Mouse (Mus musculus) induced T-regulatory cell, adult 2 months (primary cell): ENCODE measurements around the gene Ptcd1.
"Not testable (repeated sequence)": the region's sequence is repeated elsewhere in the genome, so short reads cannot be mapped to it uniquely, and the experiment has no call there.

Experiments used
- DNase-seq: peaks from one replicate; pipeline ENCODE4 v3.0.0-alpha.2; 2012; ENCODE audit warnings: low read depth

Ptcd1 gene

DNA sequence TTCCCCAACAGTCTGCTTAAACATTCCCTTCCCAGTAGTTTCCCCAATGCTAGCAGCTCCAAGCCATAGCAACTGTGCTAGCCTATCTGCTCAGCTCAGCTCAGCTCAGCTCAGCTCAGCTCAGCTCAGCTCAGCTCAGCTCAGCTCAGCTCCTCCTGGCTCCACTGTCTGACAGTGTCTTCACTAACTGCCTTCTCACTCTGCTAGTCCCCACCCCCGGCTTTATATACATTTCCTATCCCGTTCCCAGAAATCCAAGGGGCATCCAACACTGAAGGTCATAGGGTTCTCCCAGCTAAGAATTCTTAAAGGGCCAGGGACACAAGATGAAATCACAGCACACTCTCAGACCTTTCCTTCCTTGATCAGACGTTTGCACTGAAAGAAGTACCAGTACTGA is 2.2 kb downstream of the Ptcd1 start:
- no peak for DNase-seq

DNA sequence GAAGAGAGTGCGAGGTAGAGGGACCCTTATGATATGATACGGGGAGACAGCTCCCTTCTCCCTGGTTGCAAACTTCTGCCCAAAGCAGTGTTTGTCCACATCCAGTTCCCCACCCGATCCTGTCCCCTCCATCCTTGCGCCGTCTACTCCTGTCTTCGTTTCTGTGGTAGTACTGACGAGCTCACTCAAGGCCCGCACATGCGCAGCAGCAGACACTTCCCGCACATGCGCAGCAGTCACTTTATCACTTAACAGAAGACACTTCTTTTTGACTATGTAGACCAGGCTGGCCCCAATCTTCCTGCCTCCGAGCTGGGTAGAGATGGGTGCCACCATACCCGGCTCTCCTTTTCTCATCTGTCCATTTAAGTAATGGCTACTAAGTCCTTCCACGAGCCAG is 5.5 kb downstream of the Ptcd1 start:
- no peak for DNase-seq

DNA sequence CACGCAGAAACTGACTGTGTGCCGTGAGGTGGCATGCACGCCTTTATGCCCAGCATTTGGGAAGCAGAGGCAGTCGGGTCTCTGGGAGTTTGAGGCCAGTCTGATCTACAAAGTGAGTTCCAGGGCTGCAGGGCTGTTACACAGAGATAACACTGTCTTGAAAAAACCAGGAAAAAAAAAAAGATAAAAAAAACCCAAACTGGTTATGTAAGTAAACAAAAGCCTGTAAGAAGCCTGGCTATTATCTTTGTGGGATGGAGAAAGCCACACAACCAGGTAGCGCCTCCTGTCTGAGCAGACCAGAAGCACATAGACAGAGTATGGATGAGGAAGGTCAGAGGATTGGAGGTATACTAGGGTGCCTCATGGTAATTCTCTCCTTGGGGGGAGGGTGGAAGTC is 14.2 kb downstream of the Ptcd1 start:
- DNase-seq, result no peak

DNA sequence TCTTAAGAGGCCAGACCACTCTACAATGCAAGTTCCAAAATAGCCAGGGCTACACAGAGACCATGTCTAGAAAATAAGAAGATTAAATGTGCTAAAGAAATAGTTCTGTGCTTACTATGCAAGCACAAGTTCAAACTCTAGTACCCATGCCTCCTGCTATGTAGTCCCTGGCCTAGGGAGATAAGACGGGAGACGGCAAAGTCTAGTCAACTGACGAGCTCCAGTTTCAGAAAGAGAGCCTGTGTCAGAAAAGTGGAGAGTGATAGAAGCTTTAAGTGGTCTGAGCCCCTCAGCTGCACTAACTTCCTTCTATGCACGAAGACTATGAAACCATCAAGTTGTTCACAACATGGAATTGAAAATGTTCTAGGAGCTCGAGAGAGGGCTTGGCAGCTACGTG is 17.6 kb downstream of the Ptcd1 start:
- no peak for DNase-seq

DNA sequence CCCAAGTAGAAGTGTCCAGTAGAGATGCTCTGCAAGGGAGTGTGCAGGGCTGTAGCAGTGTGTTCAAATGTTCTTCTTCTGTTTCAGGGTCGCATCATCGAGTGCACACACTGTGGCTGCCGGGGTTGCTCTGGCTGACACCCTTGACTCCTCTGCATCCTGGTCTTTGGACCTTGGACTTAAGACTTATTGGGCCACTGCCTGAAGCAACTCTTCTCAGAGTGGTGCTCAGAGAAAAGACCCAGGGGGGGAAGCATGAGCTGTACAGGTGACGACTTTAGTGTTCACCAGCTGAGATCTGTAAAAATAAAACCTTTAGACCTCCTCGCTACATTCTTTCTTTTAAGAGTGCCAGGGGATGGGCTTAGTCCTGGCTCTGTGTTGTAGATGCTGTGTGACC is 19.2 kb downstream of the Ptcd1 start:
- DNase-seq, result no peak

DNA sequence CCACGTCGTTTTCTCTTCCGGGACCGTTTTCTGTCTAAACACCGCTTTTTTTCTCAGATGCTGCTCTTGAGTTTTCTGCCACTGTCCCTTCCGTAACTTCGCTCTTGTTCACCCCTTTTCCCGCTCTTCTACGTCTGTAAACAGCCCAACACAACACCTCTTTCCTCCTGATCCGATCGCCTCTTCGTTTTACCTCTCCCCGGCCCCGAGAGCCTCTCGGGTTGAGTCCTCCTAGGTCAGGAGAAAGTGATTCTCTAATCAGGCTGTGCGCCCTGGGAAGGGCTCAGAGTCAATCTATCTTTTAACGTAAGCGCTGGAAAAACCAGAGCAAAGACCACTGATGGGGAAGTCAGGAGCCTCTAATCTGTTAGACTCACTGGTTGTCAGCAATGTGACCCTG is 26.3 kb downstream of the Ptcd1 start:
- no peak for DNase-seq

DNA sequence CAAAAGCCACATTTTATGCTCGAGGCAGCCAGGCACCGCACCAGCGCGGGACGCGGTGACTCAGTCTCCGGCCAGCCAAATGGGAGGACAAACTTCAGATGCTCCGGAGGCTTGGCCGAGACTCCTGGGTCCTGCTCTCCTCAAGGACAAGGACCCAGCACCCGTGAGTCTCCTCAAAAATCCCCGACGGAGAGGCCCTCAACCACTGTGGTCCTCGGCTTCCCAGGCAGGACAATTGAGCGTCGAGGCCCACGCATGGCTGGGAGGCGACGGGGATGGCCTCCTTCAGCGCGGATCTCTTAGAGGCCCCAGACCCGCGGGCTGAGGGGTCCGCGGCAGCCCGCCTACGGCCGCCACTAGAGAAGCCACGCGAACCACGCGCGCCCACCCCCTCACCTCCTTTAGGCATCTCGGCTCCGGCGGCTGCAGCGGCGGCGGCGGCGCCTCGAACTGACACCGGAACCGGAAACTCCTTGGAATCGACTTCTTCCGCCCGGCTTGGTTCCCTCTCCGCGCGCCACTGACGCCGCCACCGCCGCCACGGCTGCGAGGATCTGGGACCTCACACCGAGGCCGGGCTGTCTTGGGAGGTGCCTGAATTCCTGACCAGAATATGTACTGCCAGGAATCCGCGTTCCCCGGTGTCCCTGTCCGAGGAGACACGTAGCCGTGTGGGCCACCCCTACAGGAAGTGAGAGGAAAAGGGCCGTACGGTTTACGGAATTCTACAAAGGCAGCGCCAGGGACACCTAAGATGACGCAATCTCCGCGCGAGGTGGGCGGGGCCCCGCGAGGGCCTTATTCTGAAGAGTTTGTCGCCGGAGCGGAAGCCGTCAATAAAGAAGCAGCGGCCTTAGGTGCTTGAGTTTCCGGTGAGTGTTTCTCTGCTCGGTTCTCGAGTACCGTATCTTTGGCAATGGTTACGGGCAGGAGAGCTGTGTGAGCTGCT is 27.1 kb downstream of the Ptcd1 start, which contains the start of the genes Pdap1 and Bud31:
TSS of gene Pdap1 (minus strand) at position 668 of the 949 bp plus-strand sequence.
TSS of gene Bud31 (plus strand) at position 792 of the 949 bp plus-strand sequence.
- DNase-seq, result peak; percentile 98

DNA sequence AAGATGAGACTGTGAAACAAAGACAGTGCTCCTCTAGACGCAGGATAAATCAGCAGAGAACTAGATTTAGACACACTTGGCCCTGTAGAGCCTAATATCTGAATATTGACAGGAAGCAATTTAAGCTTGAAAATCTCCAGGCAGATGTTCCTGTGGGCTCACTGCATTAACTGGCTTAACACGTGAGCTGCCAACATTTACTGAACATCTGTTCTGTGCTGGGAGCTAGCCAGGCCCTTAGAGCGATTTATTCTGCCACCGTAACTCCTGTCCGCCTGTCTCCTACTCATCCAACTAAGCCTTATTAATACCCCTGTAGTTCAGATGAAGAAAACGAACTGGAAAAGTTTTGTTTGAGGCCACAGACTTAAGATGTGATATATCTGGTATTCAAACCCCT is 28.1 kb downstream of the Ptcd1 start:
- no peak for DNase-seq

DNA sequence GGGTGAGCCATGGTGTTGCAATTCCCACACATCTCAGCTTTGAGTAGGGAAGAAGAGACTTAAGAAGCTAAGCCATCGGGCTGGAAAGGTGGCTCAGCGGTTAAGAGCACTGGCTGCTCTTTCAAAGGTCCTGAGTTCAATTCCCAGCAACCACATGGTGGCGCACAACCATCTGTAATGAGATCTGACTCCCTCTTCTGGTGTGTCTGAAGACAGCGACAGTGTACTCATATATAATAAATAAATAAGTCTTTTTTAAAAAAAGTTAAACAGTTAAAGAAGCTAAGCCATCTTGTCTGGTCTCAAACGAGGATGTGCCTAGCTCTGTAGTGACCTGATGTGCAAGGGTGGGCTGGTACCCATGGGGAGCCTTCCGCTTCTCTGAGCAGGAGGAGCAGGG is 33.6 kb downstream of the Ptcd1 start:
- not testable (repeated sequence) for DNase-seq

DNA sequence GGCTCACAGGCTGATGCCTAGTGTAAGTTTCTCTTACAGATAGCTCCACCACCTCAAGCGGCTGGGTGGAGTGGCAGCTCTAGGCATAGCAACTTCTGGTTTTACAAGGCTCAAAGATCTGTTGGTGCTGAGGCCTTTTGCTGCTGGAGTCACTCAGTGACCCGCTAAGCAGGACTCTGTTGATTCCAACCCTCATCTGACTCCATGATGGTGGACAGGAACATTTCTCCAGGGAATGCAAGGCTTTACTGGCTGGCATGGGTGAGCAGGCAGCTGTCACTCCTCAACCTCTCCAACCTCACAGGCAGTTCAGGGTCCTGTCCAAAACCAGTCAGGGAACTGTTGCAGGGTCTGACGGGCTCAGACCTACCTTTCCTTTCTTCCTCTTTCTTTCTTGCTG is 35.9 kb downstream of the Ptcd1 start:
- DNase-seq, result no peak

DNA sequence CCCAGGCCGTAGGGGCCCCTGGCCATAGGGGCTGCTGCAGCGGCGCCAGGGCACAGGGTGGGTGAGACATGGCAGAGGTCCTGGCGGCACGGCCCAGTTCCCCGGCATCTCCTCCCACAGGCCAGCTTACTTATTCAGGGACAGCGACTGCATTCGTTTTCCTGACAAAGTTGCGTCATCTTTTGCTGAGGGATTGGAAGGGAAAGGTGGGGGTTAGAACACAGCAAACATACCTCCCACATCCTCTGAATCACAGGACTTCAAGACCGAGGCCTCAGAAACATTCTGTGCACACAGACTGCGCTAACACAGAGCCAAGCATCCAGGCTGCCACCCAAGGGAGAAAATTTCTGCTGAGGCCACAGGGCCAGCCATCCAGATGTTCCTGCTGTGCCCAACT is 36.7 kb downstream of the Ptcd1 start:
- DNase-seq, result no peak

DNA sequence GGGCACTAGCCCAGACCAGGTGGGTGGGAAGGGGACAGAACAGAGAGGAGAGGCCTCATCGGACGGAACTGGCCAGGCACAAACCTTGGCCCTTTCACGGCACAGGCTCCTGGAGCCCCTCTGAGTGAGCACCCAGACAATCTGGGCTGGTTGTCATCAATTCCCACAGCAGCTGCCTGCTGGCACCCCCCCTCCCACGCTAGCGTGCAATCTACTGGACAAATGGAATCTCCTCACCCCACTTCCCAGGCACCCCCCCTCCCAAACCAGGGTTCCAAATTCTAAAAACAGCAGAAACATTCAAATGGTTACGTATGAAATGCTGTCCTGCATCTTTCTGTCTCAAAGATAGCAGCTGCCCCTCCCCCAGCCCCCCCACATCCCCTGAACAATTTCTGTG is 37.1 kb downstream of the Ptcd1 start:
- DNase-seq, result not testable (repeated sequence)

DNA sequence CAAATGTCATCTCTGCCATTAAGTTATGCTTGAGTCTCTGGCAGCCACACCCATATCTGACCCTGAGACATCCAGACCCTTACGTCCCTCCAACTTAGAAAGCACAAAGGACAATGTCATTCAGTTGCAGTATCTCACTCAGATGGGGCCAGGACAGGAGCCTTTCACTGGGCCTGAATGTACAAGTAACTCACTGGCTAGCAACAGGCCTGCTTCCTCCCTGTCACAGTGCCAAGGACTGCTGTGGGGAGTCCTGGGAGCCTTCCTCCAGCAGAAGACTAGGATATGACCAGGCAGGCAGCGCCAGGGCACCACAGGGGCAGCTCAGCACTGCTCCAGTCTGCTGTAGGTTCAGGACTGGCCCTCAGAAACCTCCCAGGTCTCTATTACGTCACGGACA is 37.8 kb downstream of the Ptcd1 start:
- no peak for DNase-seq

DNA sequence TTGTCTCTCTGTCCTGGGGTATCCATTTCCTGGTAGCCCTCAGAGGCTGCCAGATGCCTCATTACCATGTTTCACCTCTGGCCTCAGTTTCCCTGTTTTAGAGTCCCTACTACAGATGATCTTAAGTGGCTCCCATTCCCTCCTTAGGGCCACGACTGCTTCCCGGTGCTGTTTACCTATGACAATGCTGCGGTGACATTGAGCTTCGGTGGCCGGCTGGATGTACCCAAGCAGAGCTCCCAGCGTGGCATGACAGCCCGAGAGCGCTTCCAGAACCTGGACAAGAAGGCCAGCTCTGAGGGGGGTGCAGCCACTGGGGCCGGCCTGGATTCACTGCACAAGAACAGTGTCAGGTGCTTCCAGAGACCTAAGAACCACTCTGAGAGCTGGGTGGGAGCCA is 40.3 kb downstream of the Ptcd1 start:
- DNase-seq, result no peak

DNA sequence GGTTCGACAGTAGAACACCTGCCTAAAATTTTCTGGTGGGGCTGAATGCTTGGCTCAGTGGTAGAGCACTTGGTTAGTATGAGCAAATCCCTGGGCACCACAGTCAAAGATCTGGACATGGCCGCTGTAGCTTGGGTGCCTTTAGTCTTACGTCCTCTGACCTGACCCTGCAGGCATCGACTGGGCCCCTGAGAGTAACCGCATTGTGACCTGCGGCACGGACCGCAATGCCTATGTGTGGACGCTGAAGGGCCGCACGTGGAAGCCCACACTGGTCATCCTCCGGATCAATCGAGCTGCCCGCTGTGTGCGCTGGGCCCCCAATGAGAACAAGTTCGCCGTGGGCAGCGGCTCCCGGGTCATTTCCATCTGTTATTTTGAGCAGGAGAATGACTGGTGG is 43.5 kb downstream of the Ptcd1 start:
- DNase-seq, result no peak

DNA sequence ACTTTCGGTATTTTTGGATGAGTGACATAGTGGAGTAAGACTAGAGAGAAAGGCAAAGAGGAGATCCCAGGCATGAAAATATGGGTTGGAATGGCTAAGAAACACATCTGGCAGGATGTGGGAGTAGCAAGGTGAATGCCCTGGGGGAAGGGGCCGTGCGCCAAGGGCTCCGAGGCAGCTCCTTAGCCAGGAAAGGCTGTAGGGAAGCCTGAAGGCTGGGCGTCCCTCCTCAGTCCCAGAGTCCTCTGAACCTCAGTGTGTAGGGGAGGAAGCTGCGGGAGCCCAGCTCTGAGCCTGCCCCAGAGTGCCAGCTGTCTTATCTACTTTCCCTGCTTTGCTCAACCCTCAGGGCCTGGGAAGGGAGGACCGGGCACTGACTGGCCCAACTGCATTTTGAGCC is 46.0 kb downstream of the Ptcd1 start:
- no peak for DNase-seq

DNA sequence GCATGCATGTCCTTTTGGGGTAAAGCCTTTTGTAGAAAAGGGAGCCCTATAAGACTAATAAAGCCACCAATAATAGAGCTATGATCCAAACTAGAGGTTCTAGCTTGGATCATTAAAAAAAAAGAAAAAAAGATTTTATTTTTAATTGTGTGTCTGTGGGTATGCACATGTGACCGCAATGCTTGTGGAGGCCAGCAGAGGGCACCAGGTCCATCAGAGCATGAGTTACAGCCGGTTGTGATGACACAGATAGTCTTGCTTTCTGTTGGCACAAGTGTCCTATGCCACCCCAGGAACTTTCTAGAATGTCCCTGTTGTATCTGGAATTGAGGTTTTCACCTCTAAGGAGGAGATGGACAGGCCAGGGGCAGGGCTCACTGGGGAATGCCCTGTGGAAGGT is 47.5 kb downstream of the Ptcd1 start:
- DNase-seq, result peak; percentile 68

DNA sequence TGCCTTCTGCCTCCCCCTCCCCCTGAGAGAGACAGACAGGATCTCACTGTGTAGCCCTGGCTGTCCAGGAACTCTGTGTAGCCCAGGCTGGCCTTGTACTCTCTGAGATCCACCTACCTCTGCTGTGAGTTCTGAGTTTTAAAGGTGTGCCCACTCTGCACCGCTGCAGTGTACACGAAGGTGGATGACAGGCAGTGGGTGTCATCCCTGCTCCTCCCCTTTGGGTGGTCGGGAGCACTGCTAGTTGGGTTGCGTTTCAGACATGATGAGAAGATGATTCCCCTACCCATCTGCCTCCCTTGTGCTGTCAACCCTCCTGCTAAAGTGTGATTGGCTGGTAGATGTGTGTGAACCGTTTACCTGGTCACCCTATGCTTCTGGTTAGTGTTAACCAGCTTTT is 48.4 kb downstream of the Ptcd1 start:
- DNase-seq, result no peak

DNA sequence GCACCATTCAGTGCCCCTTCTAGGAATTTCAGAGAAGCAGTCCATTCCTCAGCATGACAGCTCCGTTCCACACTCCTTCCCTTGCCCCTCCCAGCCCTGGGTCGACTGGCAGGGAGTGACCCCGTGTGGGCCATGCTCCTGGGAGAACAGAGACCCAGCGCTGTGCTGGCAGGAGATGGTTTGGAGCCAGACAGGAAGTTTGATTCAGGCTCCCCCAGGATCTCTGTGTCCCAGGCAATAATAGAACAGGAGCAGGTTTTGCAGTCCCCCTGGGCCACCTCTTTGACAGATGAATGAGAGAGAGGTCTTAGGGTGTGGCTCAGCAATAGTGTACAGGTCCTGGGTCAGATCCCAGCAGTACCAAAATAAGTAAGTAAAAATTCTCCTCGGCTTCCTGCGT is 48.9 kb downstream of the Ptcd1 start:
- no peak for DNase-seq

DNA sequence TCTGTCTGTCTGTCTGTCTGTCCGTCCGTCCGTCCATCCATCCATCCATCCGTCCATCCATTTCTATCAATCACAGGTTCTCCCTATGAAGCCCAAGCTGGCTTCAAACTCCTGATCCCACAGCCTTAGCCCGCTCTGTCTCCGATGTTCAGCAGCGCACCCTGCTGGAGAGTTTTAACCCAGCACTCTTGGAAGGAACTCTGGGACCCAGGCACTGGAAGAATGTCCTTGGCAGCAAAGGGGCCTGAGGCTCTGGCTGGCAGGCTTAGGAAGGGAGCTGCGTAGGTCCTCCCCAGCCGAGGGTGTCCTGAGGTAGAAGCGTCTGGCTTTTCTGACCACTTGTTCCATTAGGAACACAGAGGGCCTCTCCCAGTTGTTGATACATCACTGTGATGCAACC is 50.0 kb downstream of the Ptcd1 start:
- DNase-seq, result peak; percentile 82

DNA sequence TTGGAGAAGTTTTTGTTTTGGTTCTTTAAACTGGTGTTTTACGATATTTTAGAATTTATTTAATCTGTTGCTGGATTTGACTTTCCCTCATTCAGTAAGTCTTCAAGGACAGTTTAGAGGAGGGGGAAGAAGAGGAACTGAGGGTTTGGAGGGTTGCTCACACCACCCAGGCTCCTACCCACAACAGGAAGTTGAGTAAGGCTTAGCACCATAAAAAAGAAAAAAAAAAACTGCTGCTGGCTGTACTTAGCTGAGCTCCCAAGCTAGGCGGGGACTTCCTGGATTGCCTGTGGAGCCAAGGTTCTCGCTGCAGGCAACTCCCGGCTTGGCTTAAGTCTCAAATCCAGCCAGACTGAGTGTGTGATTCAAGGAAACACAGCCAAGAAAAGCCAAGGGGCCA is 50.6 kb downstream of the Ptcd1 start:
- DNase-seq, result peak; percentile 81

DNA sequence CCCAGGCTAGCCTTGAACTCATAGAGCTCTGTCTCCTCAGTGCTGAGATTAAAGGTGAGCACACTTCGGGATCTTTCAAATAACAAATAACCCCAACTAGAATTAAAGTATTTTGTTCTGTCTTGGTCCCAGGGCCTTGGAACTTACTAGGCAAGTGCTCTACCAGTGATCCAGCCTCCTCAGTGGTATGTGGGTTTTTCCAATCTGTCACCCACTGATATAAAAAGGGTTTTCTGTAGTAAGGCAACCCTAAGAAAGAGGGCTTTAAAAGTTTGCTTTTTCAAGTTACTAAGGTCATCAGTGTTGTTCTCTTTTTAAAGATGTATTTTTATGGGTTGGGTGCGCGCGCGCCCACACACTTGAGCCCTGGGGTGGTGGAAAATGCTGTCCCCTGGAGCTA is 51.2 kb downstream of the Ptcd1 start:
- peak; percentile 62 for DNase-seq

DNA sequence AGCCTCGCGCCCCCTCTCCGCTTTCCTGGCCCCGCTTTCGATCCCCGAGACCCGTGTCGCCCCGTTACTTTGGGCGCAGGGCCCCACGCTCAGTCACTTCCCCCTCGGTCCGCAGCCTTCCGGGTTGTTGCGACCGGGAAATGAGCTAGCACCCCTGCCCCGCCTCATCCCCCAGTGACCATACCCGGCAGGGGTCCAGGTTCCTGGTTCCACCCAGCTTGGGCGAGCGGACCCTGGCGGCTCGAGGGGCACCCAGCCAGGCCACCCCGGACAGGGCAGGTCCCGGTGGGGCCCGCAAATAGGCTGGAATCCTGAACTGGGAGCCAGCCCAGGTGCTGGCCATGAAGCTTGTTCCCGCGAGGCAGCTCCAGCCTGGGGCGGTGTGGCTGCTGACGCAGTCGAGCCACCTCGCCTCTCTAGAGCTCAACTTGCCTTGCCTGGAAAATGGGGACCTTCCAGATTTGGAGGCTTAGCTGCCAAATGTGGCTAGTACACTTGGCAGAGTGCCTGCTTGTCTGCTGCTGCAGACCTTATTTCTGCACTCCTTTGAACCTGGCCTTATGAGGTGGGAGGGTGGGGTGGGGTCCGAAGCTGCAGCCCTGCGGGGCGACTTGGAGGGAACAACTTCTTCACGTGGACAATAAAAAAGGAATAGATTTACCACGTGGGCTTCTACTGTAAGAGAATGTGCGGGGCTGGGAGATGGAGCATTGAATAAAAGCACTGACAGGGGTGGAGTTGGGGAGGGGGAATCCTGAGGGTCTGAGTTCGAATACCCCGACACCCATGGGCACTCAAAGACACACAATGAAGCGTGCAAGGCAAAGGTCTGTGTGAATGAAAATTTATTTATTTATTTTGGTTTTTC is 52.1 kb downstream of the Ptcd1 start:
- peak; percentile 81 for DNase-seq
